Mouse (Mus musculus): ENCODE data around the gene Sox15. TPM values are rescaled to one million over a fixed set of nuclear protein-coding genes. Genes with fewer than 3 reads are reported as not detected.
A peak's percentile ranks its signal among the peaks of the same experiment; 100 is the strongest.
"Not testable (repeated sequence)": the region's sequence is repeated elsewhere in the genome, so short reads cannot be mapped to it uniquely, and the experiment has no call there.

The Sox15 gene
- polyA plus RNA-seq, 1 experiment from 2014 or later = 5.2 TPM

DNA sequence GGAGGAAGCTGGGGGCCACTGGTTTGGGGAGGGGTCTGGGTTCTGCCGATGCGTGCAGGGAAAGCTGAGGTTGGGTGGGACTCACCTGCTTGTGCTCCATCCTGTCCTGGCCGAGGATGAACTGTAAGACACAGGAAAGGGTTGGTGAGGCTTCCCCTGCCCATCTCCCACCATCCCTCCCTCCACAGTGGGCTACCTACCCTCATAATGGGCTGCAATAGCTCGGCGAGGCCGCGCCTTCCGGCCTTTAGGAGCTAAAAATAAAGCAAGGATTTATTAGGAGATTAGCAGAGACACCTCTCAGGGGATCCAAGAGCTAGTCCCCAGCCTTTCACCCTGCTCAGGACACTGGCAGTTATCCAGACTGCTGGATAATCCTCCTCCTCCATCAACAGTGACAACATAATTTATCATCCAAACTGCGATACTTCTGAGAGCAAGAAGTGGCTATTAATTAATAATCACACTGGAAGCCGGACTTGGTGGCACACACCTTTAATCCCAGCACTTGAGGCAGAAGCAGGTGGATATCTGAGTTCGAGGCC lies 38.4 kb downstream of the Sox15 start:
- no peak for ATAC-seq (ENCODE audit: insufficient number of reproducible peaks, low FRiP score, low TSS enrichment, low read depth)
- Histone ChIP-seq H3K36me3 (no peaks in the 10 kb centered on the region), H3K4me1 (peaks cover 17% of the 10 kb centered on the region), H3K9ac (no peak overlapping the region), H3K4me2 (replicated peaks) (no peak overlapping the region), H3K9me3 (replicated peaks) (no peaks in the 10 kb centered on the region), H3K27me3 (no peaks in the 10 kb centered on the region), H3K27ac (replicated peaks) (no peak overlapping the region), H3K4me3 (replicated peaks) (no peak overlapping the region)
- WGBS = 63% methylated on average over 11 of the region's 11 CpGs

- Histone ChIP-seq H3K4me3 (replicated peaks) (peak overlapping the region; percentile 58), H3K9ac (peak overlapping the region; percentile 57), H3K36me3 (no peaks in the 10 kb centered on the region), H3K4me2 (replicated peaks) (peak overlapping the region; percentile 86), H3K27ac (replicated peaks) (peak overlapping the region; percentile 85), H3K9me3 (replicated peaks) (no peaks in the 10 kb centered on the region), H3K4me1 (peaks cover 17% of the 10 kb centered on the region), H3K27me3 (no peaks in the 10 kb centered on the region)
- ATAC-seq (ENCODE audit: insufficient number of reproducible peaks, low FRiP score, low TSS enrichment, low read depth) = peak; percentile 26; the same call in 1 of the 2 replicates
- 16% methylated on average over 6 of the region's 6 CpGs for WGBS
Observed at GRCm38 (mm10) chr11:69695046-69695360, 39.9 kb downstream of the Sox15 start.

GRCm38 (mm10) chr11:69695361-69696181 lies 40.5 kb downstream of the Sox15 start, which contains the start of the genes Tnfsf12 and Tnfsfm13:
Tnfsf12 (minus strand) TSS chr11:69695849.
Tnfsfm13 (minus strand) TSS chr11:69696098.
- peak within 1 kb of the TSS; percentile 58 for H3K4me3 ChIP-seq (replicated peaks)
- peak within 1 kb of the TSS; percentile 85 for H3K27ac ChIP-seq (replicated peaks)
- H3K4me1 ChIP-seq = peaks cover 17% of the 10 kb centered on the region
- H3K9ac ChIP-seq = peak within 1 kb of the TSS; percentile 57
- H3K4me2 ChIP-seq (replicated peaks) = peak within 1 kb of the TSS; percentile 86
- 1% methylated on average over 31 of the region's 41 CpGs for WGBS
- no peaks in the 10 kb centered on the region for H3K36me3 ChIP-seq
- ATAC-seq (ENCODE audit: insufficient number of reproducible peaks, low FRiP score, low TSS enrichment, low read depth) = peak; percentile 85
- H3K27me3 ChIP-seq = no peaks in the 10 kb centered on the region
- no peaks in the 10 kb centered on the region for H3K9me3 ChIP-seq (replicated peaks)

- WGBS = 87% methylated on average over 3 of the region's 3 CpGs
- Histone ChIP-seq H3K4me1 (peaks cover 17% of the 10 kb centered on the region), H3K36me3 (no peaks in the 10 kb centered on the region), H3K4me3 (replicated peaks) (no peak overlapping the region), H3K9ac (no peak overlapping the region), H3K27ac (replicated peaks) (no peak overlapping the region), H3K27me3 (no peaks in the 10 kb centered on the region), H3K4me2 (replicated peaks) (no peak overlapping the region), H3K9me3 (replicated peaks) (no peaks in the 10 kb centered on the region)
- ATAC-seq (ENCODE audit: insufficient number of reproducible peaks, low FRiP score, low TSS enrichment, low read depth) = no peak
Observed at GRCm38 (mm10) chr11:69697396-69697795, 42.3 kb downstream of the Sox15 start.

DNA sequence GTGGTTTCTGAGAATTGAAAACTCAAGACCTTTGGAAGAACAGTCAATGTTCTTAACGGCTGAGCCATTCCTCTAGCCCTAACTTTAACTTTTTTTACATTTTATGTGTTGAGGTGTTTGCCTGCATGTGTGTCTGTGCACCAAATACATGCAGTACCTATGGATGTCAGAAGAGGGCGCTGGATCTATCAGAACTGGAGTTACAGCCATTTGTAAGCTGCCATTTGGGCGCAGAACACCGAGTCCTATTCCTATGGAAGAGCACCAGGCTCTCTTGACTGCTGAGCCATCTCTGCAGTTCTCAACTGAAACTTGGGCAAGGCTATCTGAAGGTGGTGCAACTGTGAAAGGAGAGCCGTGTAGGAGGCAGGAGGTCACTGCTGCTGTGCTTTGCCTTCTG lies 43.5 kb downstream of the Sox15 start:
- H3K4me2 ChIP-seq (replicated peaks) = no peak overlapping the region
- H3K4me3 ChIP-seq (replicated peaks) = no peak overlapping the region
- no peaks in the 10 kb centered on the region for H3K27me3 ChIP-seq
- no peak for ATAC-seq (ENCODE audit: insufficient number of reproducible peaks, low FRiP score, low TSS enrichment, low read depth)
- H3K4me1 ChIP-seq = peaks cover 17% of the 10 kb centered on the region
- no peak overlapping the region for H3K27ac ChIP-seq (replicated peaks)
- no peaks in the 10 kb centered on the region for H3K36me3 ChIP-seq
- no peaks in the 10 kb centered on the region for H3K9me3 ChIP-seq (replicated peaks)
- 72% methylated on average over 5 of the region's 5 CpGs for WGBS
- H3K9ac ChIP-seq = no peak overlapping the region

- H3K4me3 ChIP-seq (replicated peaks) = no peak overlapping the region
- ATAC-seq (ENCODE audit: insufficient number of reproducible peaks, low FRiP score, low TSS enrichment, low read depth) = no peak
- WGBS = 59% methylated on average over 1 of the region's 1 CpGs
- H3K27ac ChIP-seq (replicated peaks) = no peak overlapping the region
- no peaks in the 10 kb centered on the region for H3K36me3 ChIP-seq
- peaks cover 14% of the 10 kb centered on the region for H3K4me1 ChIP-seq
- no peaks in the 10 kb centered on the region for H3K27me3 ChIP-seq
- no peaks in the 10 kb centered on the region for H3K9me3 ChIP-seq (replicated peaks)
- H3K9ac ChIP-seq = no peak overlapping the region
- no peak overlapping the region for H3K4me2 ChIP-seq (replicated peaks)
Observed at GRCm38 (mm10) chr11:69699595-69699994, 44.5 kb downstream of the Sox15 start.

DNA sequence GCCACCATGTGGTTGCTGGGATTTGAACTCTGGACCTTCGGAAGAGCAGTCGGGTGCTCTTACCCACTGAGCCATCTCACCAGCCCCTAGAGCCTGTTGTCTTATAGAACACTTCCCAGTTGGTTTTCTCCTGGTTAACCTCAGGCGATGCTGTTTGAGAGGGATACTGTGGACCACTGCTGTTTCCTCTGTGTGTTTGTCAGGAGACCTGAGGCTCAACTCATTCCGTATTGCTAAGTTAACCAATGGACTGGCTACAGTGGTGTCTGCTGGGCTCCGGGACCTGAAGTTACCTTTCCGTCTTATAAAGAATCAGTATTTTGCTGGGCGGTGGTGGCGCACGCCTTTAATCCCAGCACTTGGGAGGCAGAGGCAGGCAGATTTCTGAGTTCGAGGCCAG lies 47.8 kb downstream of the Sox15 start:
- not testable (repeated sequence) for H3K9me3 ChIP-seq (replicated peaks); H3K27ac ChIP-seq (replicated peaks); H3K4me1 ChIP-seq; H3K4me2 ChIP-seq (replicated peaks); H3K27me3 ChIP-seq; H3K4me3 ChIP-seq (replicated peaks); H3K9ac ChIP-seq; ATAC-seq (ENCODE audit: insufficient number of reproducible peaks, low FRiP score, low TSS enrichment, low read depth); H3K36me3 ChIP-seq
- 93% methylated on average over 10 of the region's 10 CpGs for WGBS

GRCm38 (mm10) chr11:69703381-69703780 lies 48.3 kb downstream of the Sox15 start:
- H3K36me3 ChIP-seq; ATAC-seq (ENCODE audit: insufficient number of reproducible peaks, low FRiP score, low TSS enrichment, low read depth); H3K27me3 ChIP-seq; H3K4me1 ChIP-seq; H3K4me2 ChIP-seq (replicated peaks); H3K4me3 ChIP-seq (replicated peaks); H3K9ac ChIP-seq; H3K9me3 ChIP-seq (replicated peaks); H3K27ac ChIP-seq (replicated peaks): not testable (repeated sequence)
- 66% methylated on average over 3 of the region's 3 CpGs for WGBS

DNA sequence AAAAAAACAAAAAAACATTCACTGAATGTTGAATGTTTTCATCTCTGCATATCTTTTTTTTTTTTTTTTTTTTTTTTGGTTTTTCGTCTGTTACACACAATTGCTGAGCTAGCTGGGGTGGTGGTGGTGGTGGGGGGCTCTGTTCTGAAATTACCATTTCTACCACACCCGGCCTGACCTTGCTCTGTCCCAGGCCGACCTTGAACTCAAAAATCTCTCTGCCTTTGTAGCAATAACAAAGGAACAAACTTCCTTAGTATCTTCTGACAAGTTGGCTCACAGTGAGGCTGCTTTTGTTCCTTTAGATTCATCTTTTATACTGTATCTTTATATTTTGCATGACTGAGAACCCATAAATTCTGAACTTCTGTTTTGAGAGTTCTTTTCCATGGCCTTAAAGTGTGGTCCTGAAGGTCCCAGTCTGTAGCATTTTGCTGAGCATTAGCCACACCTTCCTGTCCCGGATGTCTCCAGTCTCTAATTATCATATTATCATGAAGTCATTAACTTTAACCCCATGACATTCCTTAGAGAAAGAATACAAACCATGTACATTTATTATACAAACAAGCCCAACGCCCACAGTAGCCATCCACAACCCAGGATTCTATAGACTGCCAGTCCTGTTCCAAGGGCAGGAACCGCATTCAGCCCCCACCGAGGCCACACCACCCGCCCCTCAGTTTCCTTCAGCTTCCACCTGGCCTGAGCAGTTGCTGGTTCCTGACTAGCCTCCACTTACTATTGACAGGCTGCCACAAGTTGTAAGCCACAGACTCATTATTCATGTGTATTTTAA lies 48.9 kb downstream of the Sox15 start:
- H3K27me3 ChIP-seq = no peaks in the 10 kb centered on the region
- H3K4me3 ChIP-seq (replicated peaks) = no peak overlapping the region
- no peak overlapping the region for H3K9ac ChIP-seq
- no peaks in the 10 kb centered on the region for H3K9me3 ChIP-seq (replicated peaks)
- no peak overlapping the region for H3K4me2 ChIP-seq (replicated peaks)
- ATAC-seq (ENCODE audit: insufficient number of reproducible peaks, low FRiP score, low TSS enrichment, low read depth) = no peak
- no peaks in the 10 kb centered on the region for H3K36me3 ChIP-seq
- no peak overlapping the region for H3K27ac ChIP-seq (replicated peaks)
- WGBS = 46% methylated on average over 8 of the region's 8 CpGs
- H3K4me1 ChIP-seq = no peaks in the 10 kb centered on the region

- no peak overlapping the region for H3K4me3 ChIP-seq (replicated peaks)
- H3K36me3 ChIP-seq = no peaks in the 10 kb centered on the region
- H3K27ac ChIP-seq (replicated peaks) = no peak overlapping the region
- H3K9ac ChIP-seq = no peak overlapping the region
- 14% methylated on average over 2 of the region's 2 CpGs for WGBS
- peaks cover 3% of the 10 kb centered on the region; the same call in 1 of the 2 replicates for H3K4me1 ChIP-seq
- no peak overlapping the region for H3K4me2 ChIP-seq (replicated peaks)
- no peaks in the 10 kb centered on the region for H3K9me3 ChIP-seq (replicated peaks)
- H3K27me3 ChIP-seq = no peaks in the 10 kb centered on the region
- no peak for ATAC-seq (ENCODE audit: insufficient number of reproducible peaks, low FRiP score, low TSS enrichment, low read depth)
Observed at GRCm38 (mm10) chr11:69704613-69705010, 49.5 kb downstream of the Sox15 start.

All from embryonic facial prominence, embryonic 15.5 days (tissue).